Mouse (Mus musculus) liver, embryonic 14.5 days (tissue): ENCODE data around the gene Ppfibp2. TPM values are rescaled to one million over a fixed set of nuclear protein-coding genes. Genes with fewer than 3 reads are reported as not detected.

ENCODE experiments used
- ATAC-seq: fragments of 200-750 bp; cut with Nextera tagmentation; 2 replicates; pipeline ENCODE4 v1.8.0; 2017; ENCODE audit warnings: moderate number of reproducible peaks, mild to moderate bottlenecking, moderate library complexity; ENCODE audit not compliant: insufficient read depth
- DNase-seq, 3 experiments: peaks; one replicate each; pipeline ENCODE4 v3.0.0-alpha.2; 2012 to 2013; ENCODE audit warnings: low read depth in 3 of 3, low spot score in 3 of 3
- H3K27ac ChIP-seq: fragments of 300-500 bp; sonication (generic); 2 replicates; pipeline ENCODE4 v1.5.1; 2014; ENCODE audit warnings: moderate library complexity, mild to moderate bottlenecking, control low read depth, inconsistent platforms
- H3K27me3 ChIP-seq: fragments of 300-500 bp; sonication (generic); 2 replicates; pipeline ENCODE4 v1.6.1; 2014; ENCODE audit warnings: mild to moderate bottlenecking, low read length, moderate library complexity; ENCODE audit not compliant: control insufficient read depth, insufficient read depth
- H3K36me3 ChIP-seq: fragments of 300-500 bp; sonication (generic); replicated peaks from 2 replicates; pipeline ENCODE4 v1.6.1; 2014; ENCODE audit warnings: low read depth; ENCODE audit not compliant: control insufficient read depth, insufficient read depth
- H3K4me1 ChIP-seq, 2 experiments: fragments of 200-500 bp in 1 of 2; fragments of 300-500 bp in 1 of 2; sonication (generic) in 1 of 2; replicated peaks; 2 replicates each; pipeline ENCODE4 v1.6.1; 2012 to 2014; ENCODE audit warnings: antibody characterized with exemption in 1 of 2, inconsistent platforms in 1 of 2, low read length in 1 of 2; ENCODE audit not compliant: control insufficient read depth in 2 of 2, insufficient read depth in 2 of 2
- H3K4me2 ChIP-seq: fragments of 300-500 bp; sonication (generic); 2 replicates; pipeline ENCODE4 v1.6.1; 2014; ENCODE audit warnings: low read depth, mild to moderate bottlenecking, control low read depth, moderate library complexity
- H3K4me3 ChIP-seq, 2 experiments: fragments of 200-500 bp in 1 of 2; fragments of 300-500 bp in 1 of 2; sonication (generic) in 1 of 2; 2 replicates each; pipeline ENCODE4 v1.5.1; 2012 to 2014; ENCODE audit warnings: low read depth in 2 of 2, low read length in 2 of 2, mild to moderate bottlenecking in 2 of 2, control low read depth in 1 of 2, inconsistent platforms in 1 of 2, moderate library complexity in 1 of 2; ENCODE audit not compliant: insufficient read depth in 1 of 2
- H3K9ac ChIP-seq: fragments of 300-500 bp; sonication (generic); replicated peaks from 2 replicates; pipeline ENCODE4 v1.6.1; 2014; ENCODE audit warnings: mild to moderate bottlenecking, control low read depth, moderate library complexity
- H3K9me3 ChIP-seq: fragments of 300-500 bp; sonication (generic); 2 replicates; pipeline ENCODE4 v1.6.1; 2016; ENCODE audit warnings: low read length, mixed read lengths; ENCODE audit not compliant: control insufficient read depth
- CTCF ChIP-seq: IDR thresholded peaks from 2 replicates; pipeline ENCODE4 v1.5.1; 2016; ENCODE audit warnings: antibody characterized with exemption, low read depth, control low read depth
- EP300 ChIP-seq: IDR thresholded peaks from 2 replicates; pipeline ENCODE4 v1.6.1; 2016; ENCODE audit warnings: antibody characterized with exemption, low read depth
- WGBS: fragments of 180-500 bp; shearing (Covaris S2); extraction: QIAGEN DNeasy Blood & Tissue Kit; methylation state at CpG from one replicate; pipeline ENCODE4 v1.1.7; 2014; ENCODE audit not compliant: insufficient replicate concordance; 5-methylcytosine and 5-hydroxymethylcytosine counted together
- polyA plus RNA-seq, 2 experiments: library from polyadenylated mRNA; depleted of rRNA in 1 of 2; stranded (reverse) in 1 of 2; unstranded in 1 of 2; fragments of >200 nt; fragmentation: Nextera tagmentation in 1 of 2; extraction: Ambion mirVana in 1 of 2; gene quantifications; 2 replicates each; pipeline versions ENCODE4 v1.2.1 to v1.2.3; 2012 to 2014

Gene Ppfibp2
- polyA plus RNA-seq, 2 experiments: 2.5 to 3.1 TPM

- no peak overlapping the region for H3K9ac ChIP-seq
- no peaks in the 10 kb centered on the region for H3K27me3 ChIP-seq
- TF ChIP-seq EP300: no peak
- TF ChIP-seq CTCF: no peak
- no peak for DNase-seq
- ATAC-seq: 0 out of 2 replicates have a peak, but pooled peaks have one; percentile 12
- no peaks in the 10 kb centered on the region for H3K9me3 ChIP-seq
- H3K4me2 ChIP-seq: no peak overlapping the region
- WGBS: 44% methylated on average over 8 of the region's 8 CpGs
- H3K4me1 ChIP-seq: peaks cover 0 to 25% of the 10 kb centered on the region in 2 experiments; a peak in 2 of 4 replicates
- H3K36me3 ChIP-seq: no peaks in the 10 kb centered on the region
- H3K27ac ChIP-seq: no peak overlapping the region
- H3K4me3 ChIP-seq: no peak overlapping the region
These were observed 69.4 kb downstream of the Ppfibp2 start for GRCm38 (mm10) chr7:107664063-107665056.

GRCm38 (mm10) chr7:107665221-107665585 lies 70.2 kb downstream of the Ppfibp2 start:
- Histone ChIP-seq H3K4me2 (no peak overlapping the region), H3K4me1 (peaks cover 0 to 25% of the 10 kb centered on the region in 2 experiments; a peak in 2 of 4 replicates), H3K27ac (no peak overlapping the region), H3K9me3 (no peaks in the 10 kb centered on the region), H3K9ac (no peak overlapping the region), H3K36me3 (no peaks in the 10 kb centered on the region), H3K27me3 (no peaks in the 10 kb centered on the region), H3K4me3 (no peak overlapping the region)
- no peak for ATAC-seq
- 10% methylated on average over 4 of the region's 4 CpGs for WGBS
- TF ChIP-seq CTCF: no peak
- no peak for TF ChIP-seq EP300
- no peak for DNase-seq

DNA sequence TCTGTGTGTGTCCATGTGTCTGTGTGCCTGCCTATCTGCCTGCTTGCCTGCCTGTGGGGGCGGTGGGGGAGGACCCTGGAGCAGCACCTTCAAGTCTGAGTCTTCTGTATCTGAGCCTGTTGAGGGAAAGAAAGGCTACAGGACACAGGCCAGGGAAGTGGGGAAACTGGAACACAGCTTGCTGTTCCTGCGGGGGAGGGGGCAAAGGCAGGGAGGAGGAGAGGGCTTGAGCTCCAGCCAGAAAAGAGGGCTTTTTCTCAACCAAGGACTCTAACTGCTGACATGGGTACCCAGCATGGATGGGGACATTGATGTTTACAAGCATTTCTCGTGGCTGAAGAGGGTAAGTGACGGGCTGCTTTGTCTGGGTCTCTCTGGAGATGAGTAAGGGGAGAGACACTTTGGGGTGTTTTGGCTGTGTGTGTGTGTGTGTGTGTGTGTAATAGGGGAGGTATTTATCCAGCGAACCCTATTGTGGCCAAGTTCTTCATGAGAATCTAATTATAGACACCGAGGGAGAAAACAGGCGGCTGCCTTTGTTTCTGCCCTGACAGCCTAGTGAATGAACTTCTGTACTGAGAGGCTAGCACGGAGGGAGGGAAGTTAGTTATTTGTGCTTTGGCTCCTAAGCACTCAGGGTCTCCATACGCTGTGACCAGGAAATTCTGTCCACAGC lies 70.7 kb downstream of the Ppfibp2 start:
- ATAC-seq (no peak), DNase-seq (no peak)
- peak overlapping the region; percentile 13 for H3K4me2 ChIP-seq
- no peaks in the 10 kb centered on the region for H3K9me3 ChIP-seq
- no peaks in the 10 kb centered on the region for H3K27me3 ChIP-seq
- TF ChIP-seq EP300: no peak
- TF ChIP-seq CTCF: no peak
- peak overlapping the region in 1 of 2 experiments; percentile 27; a peak in 1 of 4 replicates for H3K4me3 ChIP-seq
- H3K4me1 ChIP-seq: peaks cover 0 to 25% of the 10 kb centered on the region in 2 experiments; a peak in 2 of 4 replicates
- H3K36me3 ChIP-seq: no peaks in the 10 kb centered on the region
- no peak overlapping the region for H3K27ac ChIP-seq
- WGBS: 10% methylated on average over 9 of the region's 9 CpGs
- no peak overlapping the region for H3K9ac ChIP-seq

- TF ChIP-seq CTCF (no peak), EP300 (no peak)
- H3K27ac ChIP-seq: no peak overlapping the region
- peak overlapping the region; percentile 13 for H3K4me2 ChIP-seq
- H3K9me3 ChIP-seq: no peaks in the 10 kb centered on the region
- no peak overlapping the region for H3K9ac ChIP-seq
- H3K36me3 ChIP-seq: no peaks in the 10 kb centered on the region
- ATAC-seq (no peak), DNase-seq (no peak)
- peaks cover 0 to 25% of the 10 kb centered on the region in 2 experiments; a peak in 2 of 4 replicates for H3K4me1 ChIP-seq
- peak overlapping the region in 1 of 2 experiments; percentile 27; a peak in 1 of 4 replicates for H3K4me3 ChIP-seq
- WGBS: 14% methylated on average over 13 of the region's 13 CpGs
- no peaks in the 10 kb centered on the region for H3K27me3 ChIP-seq
These were observed 71.4 kb downstream of the Ppfibp2 start for GRCm38 (mm10) chr7:107666262-107666902.
